Mouse (Mus musculus) c-Kit-positive CD71-positive TER-119-negative erythroid progenitor cells, embryonic 14.5 days (primary cell): Measurements from ENCODE around the gene Fam189a1.

Source experiments
- DNase-seq: peaks from one replicate; pipeline ENCODE4 v3.0.0-alpha.2; 2013; ENCODE audit warnings: low read depth

Fam189a1 gene

GRCm38 (mm10) chr7:64819683-64820082, 336.7 kb downstream of the Fam189a1 start:
- no peak for DNase-seq

GRCm38 (mm10) chr7:64808876-64809275, 347.5 kb downstream of the Fam189a1 start:
- DNase-seq: no peak

DNA sequence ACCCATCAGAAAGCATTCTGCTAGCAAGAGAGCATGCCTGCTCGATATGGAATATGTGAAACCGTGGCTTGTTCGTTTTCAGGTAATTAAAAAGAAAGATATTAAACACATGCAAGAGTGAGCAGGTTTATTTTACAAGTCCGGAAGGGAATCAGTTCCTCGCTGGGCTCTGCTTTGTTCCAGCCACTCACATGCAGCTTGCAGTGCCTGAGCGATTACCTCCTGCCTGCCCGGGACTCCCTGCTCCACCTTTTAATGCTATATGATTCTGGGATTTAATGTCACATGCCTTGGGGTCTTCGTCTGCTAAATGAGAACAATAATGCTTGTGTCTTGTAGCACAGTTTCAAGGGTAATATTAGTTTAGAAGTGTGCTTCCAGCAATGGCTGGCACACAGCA, 351.3 kb downstream of the Fam189a1 start:
- no peak for DNase-seq

DNA sequence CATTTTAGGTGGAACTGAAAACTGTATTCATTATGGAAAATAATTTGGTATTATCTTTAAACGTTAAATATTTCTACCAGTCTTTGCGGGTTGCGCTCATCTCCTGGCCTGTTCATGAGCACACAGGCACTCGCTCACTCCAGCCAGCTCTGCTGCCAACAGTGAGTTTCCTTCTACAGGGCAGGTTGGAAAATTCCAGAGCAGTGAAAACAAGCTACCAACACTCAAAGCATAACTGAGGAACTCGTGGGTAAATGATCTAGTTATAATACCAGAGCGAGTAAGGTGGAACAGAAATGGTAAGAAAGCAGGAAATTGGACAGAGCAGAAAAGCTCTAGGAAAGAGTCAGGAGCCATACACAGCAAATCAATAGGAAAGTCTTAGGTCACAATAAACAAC, 360.8 kb downstream of the Fam189a1 start:
- DNase-seq: no peak

GRCm38 (mm10) chr7:64792031-64792430, 364.3 kb downstream of the Fam189a1 start:
- no peak for DNase-seq

- DNase-seq: no peak
Measured at GRCm38 (mm10) chr7:64791145-64791544, 365.2 kb downstream of the Fam189a1 start.

DNA sequence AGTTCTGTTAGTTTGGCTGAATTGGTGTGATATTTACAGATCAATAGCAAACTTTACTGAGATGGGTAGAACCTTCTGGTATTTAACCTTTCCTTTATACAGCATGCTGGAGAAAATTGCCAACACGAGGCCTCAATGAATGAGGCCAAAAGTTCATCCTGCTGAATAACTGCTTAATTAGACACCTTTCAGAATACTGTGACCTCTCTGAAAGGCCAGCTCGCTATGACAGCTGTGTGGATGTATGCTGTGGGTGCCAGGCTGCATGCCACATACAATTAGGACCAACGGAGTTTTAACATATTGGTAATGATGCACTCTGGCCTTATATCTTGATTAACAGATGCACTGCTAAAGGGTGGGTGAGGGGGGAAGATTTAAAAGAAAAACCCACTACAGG, 371.3 kb downstream of the Fam189a1 start:
- no peak for DNase-seq

GRCm38 (mm10) chr7:64779501-64779900, 376.9 kb downstream of the Fam189a1 start:
- no peak for DNase-seq

DNA sequence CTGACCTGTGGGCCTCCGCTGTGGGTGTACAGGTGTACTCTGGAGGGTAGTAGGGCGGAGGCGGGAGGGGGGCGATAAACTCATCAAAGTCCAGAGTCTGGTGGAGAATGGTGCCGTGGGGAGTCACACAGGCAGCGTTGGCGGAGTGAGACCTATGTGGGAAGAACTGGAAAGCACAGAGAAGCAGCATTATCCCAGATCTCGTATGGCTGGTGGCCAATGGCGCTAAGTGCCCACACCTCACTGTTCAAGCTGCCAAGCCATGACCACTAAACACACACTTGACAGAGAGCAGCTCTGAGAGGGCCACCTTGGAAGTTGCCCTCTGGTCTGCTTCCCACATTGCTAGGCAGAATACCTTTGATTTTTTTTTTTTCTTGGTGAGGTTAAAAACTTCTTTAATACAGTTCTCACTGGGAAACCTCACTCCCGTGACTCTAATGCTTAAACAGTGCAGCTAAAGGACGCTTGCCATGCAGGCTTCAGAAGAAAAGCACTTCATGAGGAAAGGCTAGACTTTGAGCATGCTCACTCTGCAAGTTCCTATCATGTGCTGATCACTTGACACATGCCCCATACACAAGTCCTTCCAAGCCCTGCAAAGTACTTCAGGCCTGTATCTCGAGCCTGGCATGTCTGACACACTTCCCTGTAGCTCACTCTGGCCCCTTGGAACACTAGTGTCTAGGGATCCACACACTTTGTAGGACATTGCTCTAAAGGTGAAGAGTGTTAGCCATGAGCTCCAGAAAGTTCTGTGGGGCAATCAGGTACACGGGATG, 379.5 kb downstream of the Fam189a1 start:
- DNase-seq: no peak

DNA sequence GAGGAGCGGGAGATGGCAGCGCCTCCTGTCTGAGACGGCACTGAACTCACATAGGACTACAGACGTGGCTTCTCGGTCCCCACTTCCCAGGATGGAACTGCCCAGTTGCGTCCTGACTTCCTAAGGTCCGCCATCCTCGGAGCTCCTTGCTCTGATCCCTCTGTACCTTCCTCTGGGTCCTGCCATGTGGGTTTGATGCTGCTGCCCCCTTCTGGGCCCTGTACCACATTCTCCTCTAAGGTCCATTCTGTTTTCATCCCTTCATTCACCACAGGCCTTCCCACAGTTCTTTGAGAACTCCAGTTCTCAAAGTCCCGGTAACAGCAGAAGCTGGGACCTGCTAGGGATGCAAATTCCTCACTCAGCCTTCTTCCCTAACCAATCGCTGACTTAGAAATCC, 382.9 kb downstream of the Fam189a1 start:
- DNase-seq: no peak

- no peak for DNase-seq
Measured at GRCm38 (mm10) chr7:64770779-64771390, 385.5 kb downstream of the Fam189a1 start.

DNA sequence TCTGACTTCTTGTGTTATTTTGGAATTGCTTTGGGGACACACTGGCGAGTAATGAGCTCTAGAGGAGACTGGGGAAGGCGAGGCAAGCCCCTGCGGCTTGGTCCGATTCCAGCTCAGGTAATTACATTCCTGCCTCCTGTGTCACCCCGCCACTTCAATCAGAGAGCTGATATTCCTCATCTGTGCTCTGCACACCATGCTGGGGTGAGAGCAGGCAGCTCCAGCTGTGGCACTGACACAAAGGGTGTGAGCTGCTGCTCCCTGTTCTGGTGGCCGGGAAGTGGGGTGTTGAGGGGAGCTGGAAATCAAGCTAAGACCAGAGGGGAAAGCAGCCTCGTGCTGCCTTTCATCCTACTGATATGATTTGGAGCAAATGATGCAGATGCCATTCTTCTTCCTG, 386.6 kb downstream of the Fam189a1 start:
- no peak for DNase-seq

DNA sequence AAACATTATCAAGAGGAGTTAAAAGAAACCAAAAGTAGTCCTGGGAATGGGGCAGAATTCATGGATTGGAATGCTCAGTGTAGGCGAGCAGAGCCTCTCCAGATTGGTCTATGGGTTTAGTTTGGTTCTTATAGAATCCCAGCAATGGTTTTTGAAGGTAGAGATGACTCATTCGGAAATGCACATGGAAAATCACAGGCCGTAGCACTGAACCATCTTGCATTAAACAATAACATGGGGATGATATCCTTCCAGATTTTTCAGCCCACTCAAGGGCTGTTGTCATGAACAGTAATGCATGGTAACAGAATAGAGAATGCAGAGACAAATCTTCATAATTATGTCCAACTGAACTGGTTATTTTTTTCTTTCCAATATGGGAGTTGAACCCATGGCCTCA, 390.8 kb downstream of the Fam189a1 start:
- DNase-seq: no peak

DNA sequence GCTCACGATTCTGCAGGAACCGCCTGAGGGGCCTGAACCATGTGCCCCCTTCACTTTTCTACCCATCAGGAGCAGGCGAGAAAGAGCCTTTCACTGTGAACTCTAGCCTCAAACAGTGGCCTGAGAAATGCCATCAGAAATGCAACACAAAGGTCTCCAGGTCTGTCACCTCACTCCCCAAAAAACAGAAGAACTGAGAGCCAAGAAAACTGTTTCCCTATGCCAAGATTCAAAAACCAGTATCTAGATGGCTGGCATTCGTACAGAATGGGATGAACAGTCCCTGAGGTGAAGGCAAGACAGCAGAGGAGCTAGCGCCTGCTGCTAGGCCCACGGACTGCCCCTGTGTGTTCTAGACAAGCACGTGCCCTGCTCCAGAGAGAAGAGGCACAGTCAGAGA, 401.2 kb downstream of the Fam189a1 start:
- DNase-seq: no peak

DNA sequence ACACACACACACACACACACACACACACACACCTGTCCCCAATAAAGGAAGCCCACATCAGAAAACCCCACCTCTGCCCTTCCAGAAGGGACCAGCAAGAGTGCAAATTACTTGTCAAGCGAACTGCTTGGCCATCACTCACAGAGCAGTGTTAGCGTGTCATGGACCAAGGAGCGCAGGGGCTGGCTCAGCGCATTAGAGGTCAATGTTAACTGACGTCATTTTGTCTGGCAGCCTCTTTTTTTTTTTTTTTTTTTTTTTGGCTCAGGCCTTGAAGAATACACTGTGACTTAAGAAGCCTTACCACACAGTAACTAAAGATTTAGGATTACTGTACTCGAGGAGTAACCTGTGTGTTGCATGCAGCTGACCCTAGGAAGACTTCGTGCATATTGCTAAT, 402.2 kb downstream of the Fam189a1 start:
- DNase-seq: no peak

DNA sequence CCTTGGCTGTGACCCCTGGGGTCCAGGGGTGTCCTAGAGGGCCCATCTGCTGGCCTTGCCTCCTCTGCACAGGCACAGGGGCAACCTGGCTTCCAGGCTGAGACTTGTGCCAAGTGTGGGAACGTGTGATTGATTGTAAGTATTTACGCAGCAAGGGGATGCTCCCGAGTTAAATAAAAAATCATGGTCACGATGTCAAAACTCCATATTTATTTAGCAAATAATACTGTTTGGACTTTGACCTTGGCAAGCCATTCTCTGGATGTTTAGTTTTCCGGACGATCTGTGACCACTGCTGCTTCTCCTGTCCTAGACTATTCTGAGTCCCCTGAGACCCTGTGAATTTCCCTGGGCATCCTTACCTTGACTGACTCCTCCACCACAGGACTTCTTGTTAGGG, 402.7 kb downstream of the Fam189a1 start:
- DNase-seq: no peak

- no peak for DNase-seq
Measured at GRCm38 (mm10) chr7:64752133-64752532, 404.2 kb downstream of the Fam189a1 start.

GRCm38 (mm10) chr7:64751465-64751864, 404.9 kb downstream of the Fam189a1 start:
- DNase-seq: no peak

GRCm38 (mm10) chr7:64743610-64744009, 412.8 kb downstream of the Fam189a1 start:
- DNase-seq: no peak

GRCm38 (mm10) chr7:64741333-64742307, 414.8 kb downstream of the Fam189a1 start:
- DNase-seq: peak; percentile 20

GRCm38 (mm10) chr7:64739131-64739530, 417.2 kb downstream of the Fam189a1 start:
- DNase-seq: no peak

GRCm38 (mm10) chr7:64729785-64730184, 426.6 kb downstream of the Fam189a1 start:
- no peak for DNase-seq

GRCm38 (mm10) chr7:64728816-64729215, 427.6 kb downstream of the Fam189a1 start:
- no peak for DNase-seq
